Mouse (Mus musculus) heart, postnatal 0 days (tissue): ENCODE measurements around the gene Kctd21.

Experiments
- CTCF ChIP-seq: IDR thresholded peaks from 2 replicates; pipeline ENCODE4 v1.5.1; 2016; ENCODE audit warnings: antibody characterized with exemption, control low read depth, low read depth
- EP300 ChIP-seq: IDR thresholded peaks from 2 replicates; pipeline ENCODE4 v1.6.1; 2016; ENCODE audit warnings: antibody characterized with exemption, low read depth

GRCm38 (mm10) chr7:97309461-97310340 lies 22.4 kb upstream of the Kctd21 start:
- TF ChIP-seq CTCF (no peak), EP300 (no peak)
